Mouse (Mus musculus) CH12.LX (cell line): ENCODE results near the gene Rec114. TPM values are rescaled to one million over a fixed set of nuclear protein-coding genes. Genes with fewer than 3 reads are reported as not detected.

ENCODE experiments used
- DNase-seq: peaks from one replicate; pipeline ENCODE4 v3.0.0-alpha.2; 2013; ENCODE audit errors: extremely low read depth
- H3K27ac ChIP-seq: 2 replicates; pipeline ENCODE4 v1.5.1; 2012; ENCODE audit warnings: low read depth, mild to moderate bottlenecking, control low read depth, moderate library complexity; ENCODE audit not compliant: insufficient read depth
- H3K27me3 ChIP-seq: replicated peaks from 2 replicates; pipeline ENCODE3; 2012; ENCODE audit warnings: inconsistent platforms
- H3K36me3 ChIP-seq, 2 experiments: replicated peaks in 1 of 2; 2 replicates each; pipeline versions ENCODE3 to v1.6.1; 2012; ENCODE audit warnings: inconsistent platforms in 1 of 2, low read length in 1 of 2, mild to moderate bottlenecking in 1 of 2, mixed read lengths in 1 of 2, moderate library complexity in 1 of 2; ENCODE audit not compliant: control insufficient read depth in 1 of 2, insufficient read depth in 1 of 2
- H3K4me1 ChIP-seq, 2 experiments: 2 replicates each; pipeline ENCODE4 v1.6.1; 2012; ENCODE audit warnings: inconsistent platforms in 1 of 2, moderate library complexity in 1 of 2; ENCODE audit not compliant: insufficient read depth in 2 of 2, control insufficient read depth in 1 of 2
- H3K4me2 ChIP-seq: 2 replicates; pipeline ENCODE4 v1.6.1; 2012; ENCODE audit warnings: low read depth, mild to moderate bottlenecking, control low read depth; ENCODE audit not compliant: poor library complexity, insufficient read depth, severe bottlenecking
- H3K4me3 ChIP-seq, 3 experiments: fragments of 150-350 bp in 1 of 3; sonication (generic) in 1 of 3; replicated peaks in 1 of 3; 2 replicates each; pipeline versions ENCODE3 to v1.5.1; 2011 to 2012; ENCODE audit warnings: low read depth in 2 of 3, low read length in 2 of 3, mild to moderate bottlenecking in 2 of 3, moderate library complexity in 2 of 3, control low read depth in 1 of 3, improper control_type of control experiment in 1 of 3, inconsistent platforms in 1 of 3, mixed read lengths in 1 of 3; ENCODE audit not compliant: poor library complexity in 1 of 3
- H3K79me2 ChIP-seq: replicated peaks from 2 replicates; pipeline ENCODE4 v1.6.1; 2012; ENCODE audit warnings: mild to moderate bottlenecking, moderate library complexity; ENCODE audit not compliant: control insufficient read depth, poor library complexity, insufficient read depth, severe bottlenecking; ENCODE audit errors: extremely low read depth
- H3K9ac ChIP-seq: 2 replicates; pipeline ENCODE4 v1.6.1; 2012; ENCODE audit warnings: low read depth, mild to moderate bottlenecking, control low read depth, moderate library complexity; ENCODE audit not compliant: insufficient read depth
- H3K9me3 ChIP-seq: replicated peaks from 2 replicates; pipeline ENCODE3; 2012; ENCODE audit warnings: low read length, inconsistent platforms, mixed read lengths
- BHLHE40 ChIP-seq: IDR thresholded peaks from 2 replicates; pipeline ENCODE4 v1.6.1; 2011; ENCODE audit warnings: mild to moderate bottlenecking, low read depth, low read length, improper control_type of control experiment
- CHD1 ChIP-seq: IDR thresholded peaks from 2 replicates; pipeline ENCODE4 v1.6.1; 2012; ENCODE audit warnings: low read depth, low read length, improper control_type of control experiment, inconsistent platforms
- CTCF ChIP-seq, 2 experiments: IDR thresholded peaks in 1 of 2; conservative IDR thresholded peaks in 1 of 2; 2 replicates each; pipeline ENCODE4 v1.5.1; 2011 to 2012; ENCODE audit warnings: low read depth in 2 of 2, low read length in 2 of 2, improper control_type of control experiment in 1 of 2, inconsistent platforms in 1 of 2, mild to moderate bottlenecking in 1 of 2, moderate library complexity in 1 of 2
- E2F4 ChIP-seq: IDR thresholded peaks from 2 replicates; pipeline ENCODE4 v1.6.1; 2011; ENCODE audit warnings: low read depth, low read length, improper control_type of control experiment; ENCODE audit not compliant: insufficient replicate concordance
- ETS1 ChIP-seq: conservative IDR thresholded peaks from 2 replicates; pipeline ENCODE4 v1.6.1; 2012; ENCODE audit warnings: low read depth, mild to moderate bottlenecking, inconsistent platforms, low read length, improper control_type of control experiment, moderate library complexity
- GABPA ChIP-seq: IDR thresholded peaks from 2 replicates; pipeline ENCODE4 v1.6.1; 2012; ENCODE audit warnings: low read depth, low read length, improper control_type of control experiment, inconsistent platforms; ENCODE audit not compliant: insufficient replicate concordance
- HCFC1 ChIP-seq: IDR thresholded peaks from 2 replicates; pipeline ENCODE4 v1.6.1; 2012; ENCODE audit warnings: low read depth, mild to moderate bottlenecking, inconsistent platforms, low read length, improper control_type of control experiment
- JUN ChIP-seq: IDR thresholded peaks from 2 replicates; pipeline ENCODE4 v1.6.1; 2011; ENCODE audit warnings: low read depth, mild to moderate bottlenecking, low read length, improper control_type of control experiment, moderate library complexity; ENCODE audit not compliant: insufficient read depth
- JUND ChIP-seq: conservative IDR thresholded peaks from 2 replicates; pipeline ENCODE4 v1.6.1; 2011; ENCODE audit warnings: low read depth, low read length, improper control_type of control experiment
- KAT2A ChIP-seq: IDR thresholded peaks from 2 replicates; pipeline ENCODE4 v1.6.1; 2012; ENCODE audit warnings: low read length, improper control_type of control experiment, inconsistent platforms; ENCODE audit not compliant: insufficient replicate concordance
- MAFK ChIP-seq: IDR thresholded peaks from 2 replicates; pipeline ENCODE4 v1.6.1; 2011; ENCODE audit warnings: low read length, improper control_type of control experiment; ENCODE audit not compliant: insufficient replicate concordance
- MAX ChIP-seq: IDR thresholded peaks from 2 replicates; pipeline ENCODE4 v1.6.1; 2011; ENCODE audit warnings: low read length, improper control_type of control experiment
- MAZ ChIP-seq: IDR thresholded peaks from 2 replicates; pipeline ENCODE4 v1.6.1; 2012; ENCODE audit warnings: low read depth, mild to moderate bottlenecking, inconsistent platforms, low read length, improper control_type of control experiment, moderate library complexity
- MEF2A ChIP-seq: IDR thresholded peaks from 2 replicates; pipeline ENCODE4 v1.6.1; 2014; ENCODE audit warnings: low read depth, mild to moderate bottlenecking, inconsistent platforms, low read length, improper control_type of control experiment, borderline replicate concordance
- MXI1 ChIP-seq: IDR thresholded peaks from 2 replicates; pipeline ENCODE4 v1.6.1; 2011; ENCODE audit warnings: mild to moderate bottlenecking, low read depth, low read length, improper control_type of control experiment
- NELFE ChIP-seq: IDR thresholded peaks from 2 replicates; pipeline ENCODE4 v1.6.1; 2011; ENCODE audit warnings: low read depth, low read length, improper control_type of control experiment
- PAX5 ChIP-seq: IDR thresholded peaks from 2 replicates; pipeline ENCODE4 v1.6.1; 2012; ENCODE audit warnings: low read length, inconsistent platforms, mixed read lengths
- POLR2A ChIP-seq: IDR thresholded peaks from 2 replicates; pipeline ENCODE4 v1.6.1; 2011; ENCODE audit warnings: low read depth, mild to moderate bottlenecking, improper control_type of control experiment, low read length
- POLR2AphosphoS2 ChIP-seq: IDR thresholded peaks from 2 replicates; pipeline ENCODE4 v1.6.1; 2011; ENCODE audit warnings: low read depth, low read length, improper control_type of control experiment
- RAD21 ChIP-seq: IDR thresholded peaks from 2 replicates; pipeline ENCODE4 v1.6.1; 2011; ENCODE audit warnings: low read depth, mild to moderate bottlenecking, low read length, improper control_type of control experiment, moderate library complexity
- SIN3A ChIP-seq: IDR thresholded peaks from 2 replicates; pipeline ENCODE4 v1.6.1; 2012; ENCODE audit warnings: low read length, improper control_type of control experiment, inconsistent platforms
- TBP ChIP-seq: conservative IDR thresholded peaks from 2 replicates; pipeline ENCODE4 v1.6.1; 2011; ENCODE audit warnings: low read depth, low read length, improper control_type of control experiment
- UBTF ChIP-seq: IDR thresholded peaks from 2 replicates; pipeline ENCODE4 v1.6.1; 2012; ENCODE audit warnings: low read depth, mild to moderate bottlenecking, inconsistent platforms, low read length, improper control_type of control experiment, moderate library complexity
- ZKSCAN1 ChIP-seq: IDR thresholded peaks from 2 replicates; pipeline ENCODE4 v1.6.1; 2012; ENCODE audit warnings: low read depth, inconsistent platforms, low read length, improper control_type of control experiment, borderline replicate concordance
- ZMIZ1 ChIP-seq: IDR thresholded peaks from 2 replicates; pipeline ENCODE4 v1.6.1; 2012; ENCODE audit warnings: low read depth, mild to moderate bottlenecking, inconsistent platforms, low read length, improper control_type of control experiment
- ZNF384 ChIP-seq: IDR thresholded peaks from 2 replicates; pipeline ENCODE4 v1.6.1; 2012; ENCODE audit warnings: low read depth, low read length, improper control_type of control experiment, inconsistent platforms
- dilution Hi-C: fragments of 300-500 bp; cut with MboI; formaldehyde crosslinking; loops from 2 replicates; pipeline ENCODE4 v1.14.3; 2020; ENCODE audit warnings: low sequenced_read_pairs; ENCODE audit not compliant: extremely low pct_unique_long_range_greater_than_20kb, extremely low pct_ligation_motif_present
- in situ Hi-C: fragments of 300-500 bp; cut with MboI; formaldehyde crosslinking; loops from 3 replicates; pipeline ENCODE4 v1.14.3; 2019; ENCODE audit warnings: low sequenced_read_pairs, low pct_ligation_motif_present, low pct_unique_long_range_greater_than_20kb, mixed read lengths
- polyA plus RNA-seq: library from polyadenylated mRNA; unstranded; fragments of >175 nt; gene quantifications from 2 replicates; pipeline ENCODE4 v1.2.1, GENCODE M21; 2012; ENCODE audit warnings: low read depth; ENCODE audit not compliant: insufficient read length
- total RNA-seq, 2 experiments: library from RNA; depleted of rRNA; stranded (reverse); fragments of 300-350 nt in 1 of 2; fragments of >200 nt in 1 of 2; gene quantifications; 2 replicates each; pipeline ENCODE4 v1.2.3; 2012 to 2014

Gene Rec114
- total and polyA plus RNA-seq, 3 experiments: 0.69 TPM; not detected in 2

- H3K4me2 ChIP-seq: no peak overlapping the region
- no peak for TF ChIP-seq HCFC1
- no peak for TF ChIP-seq RAD21
- no peak for TF ChIP-seq JUND
- TF ChIP-seq ZNF384: no peak
- TF ChIP-seq MAZ: no peak
- no peak for TF ChIP-seq ZMIZ1
- no peak for TF ChIP-seq JUN
- TF ChIP-seq PAX5: no peak
- TF ChIP-seq CHD1: no peak
- no peak for TF ChIP-seq POLR2AphosphoS2
- no peak for TF ChIP-seq E2F4
- no peak for TF ChIP-seq KAT2A
- no peak for TF ChIP-seq POLR2A
- TF ChIP-seq MAFK: no peak
- TF ChIP-seq NELFE: no peak
- TF ChIP-seq MEF2A: no peak
- no peak for TF ChIP-seq SIN3A
- no peak for TF ChIP-seq MXI1
- no peak overlapping the region for H3K27ac ChIP-seq
- no peak for DNase-seq
- in situ Hi-C loops (no loop called here), dilution Hi-C loops (no loop called here)
- no peaks in the 10 kb centered on the region for H3K27me3 ChIP-seq
- no peaks in the 10 kb centered on the region for H3K36me3 ChIP-seq
- peaks cover 9 to 41% of the 10 kb centered on the region in 2 experiments for H3K4me1 ChIP-seq
- peaks cover 5% of the 10 kb centered on the region for H3K9me3 ChIP-seq
- H3K9ac ChIP-seq: no peak overlapping the region
- H3K79me2 ChIP-seq: no peaks in the 10 kb centered on the region
- H3K4me3 ChIP-seq: no peak overlapping the region
Observed at GRCm38 (mm10) chr9:58723165-58723564, 20.6 kb downstream of the Rec114 start.

GRCm38 (mm10) chr9:58722151-58722550 lies 21.6 kb downstream of the Rec114 start:
- Histone ChIP-seq H3K27ac (no peak overlapping the region), H3K27me3 (no peaks in the 10 kb centered on the region), H3K79me2 (no peaks in the 10 kb centered on the region), H3K36me3 (no peaks in the 10 kb centered on the region), H3K4me2 (no peak overlapping the region; the same call in 1 of the 2 replicates), H3K4me1 (peaks cover 9 to 41% of the 10 kb centered on the region in 2 experiments), H3K4me3 (no peak overlapping the region), H3K9ac (no peak overlapping the region), H3K9me3 (peaks cover 5% of the 10 kb centered on the region)
- in situ Hi-C loops: no loop called here
- dilution Hi-C loops: no loop called here
- DNase-seq: peak; percentile 65
- TF ChIP-seq JUND: no peak
- no peak for TF ChIP-seq CTCF (conservative IDR thresholded peaks at IDR 0.05 in 1 of 2, IDR thresholded peaks at IDR 0.05 in 1 of 2; ENCODE audit: low read depth in 2 of 2, low read length in 2 of 2)
- TF ChIP-seq MAZ: no peak
- TF ChIP-seq JUN: no peak
- no peak for TF ChIP-seq ETS1
- TF ChIP-seq E2F4: no peak
- TF ChIP-seq GABPA: no peak
- peak; percentile 17; the same call in 1 of the 2 replicates for TF ChIP-seq BHLHE40
- no peak for TF ChIP-seq UBTF
- TF ChIP-seq MAX: no peak
- TF ChIP-seq TBP: peak; percentile 54; the same call in 1 of the 2 replicates
- TF ChIP-seq ZKSCAN1: no peak
